33 mouse cellular contexts compared by ENCODE assay signal in the genomic region with DNA sequence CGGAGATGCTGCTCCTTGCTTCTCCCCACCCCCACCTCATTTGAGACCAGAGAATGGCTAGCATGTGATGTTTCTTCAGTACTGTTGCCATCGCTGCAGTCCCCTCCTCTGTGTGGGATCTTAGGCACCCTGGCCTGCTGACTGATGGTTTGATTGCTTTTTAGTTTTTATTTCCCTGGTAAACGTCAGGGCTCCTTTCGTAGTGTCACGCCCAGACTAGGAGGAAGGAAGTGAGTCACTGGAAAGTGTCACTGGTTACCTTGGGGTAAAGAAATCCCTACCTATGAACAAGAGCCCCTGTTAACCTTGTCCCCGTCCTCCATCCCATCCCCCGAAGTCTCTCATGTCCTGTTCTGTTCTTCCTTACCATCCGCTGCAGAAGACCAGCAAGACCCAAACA. TPM values are rescaled to one million over a fixed set of nuclear protein-coding genes. Genes with fewer than 3 reads are reported as not detected.
DNase-seq lines count a peak whose midpoint lies in the region; ATAC-seq lines count a peak whose summit lies in the region.
"Had no signal": no experiment of that assay in that cellular context is flagged by ENCODE, and none has a peak within 500 bp of the region (broad histone marks: within the 10 kb centered on the region; RNA-seq: fewer than 3 reads in every experiment).

No protein-coding gene starts in this region.

- peaks cover 3% of the 10 kb centered on the region; the same call in 1 of the 2 replicates for H3K36me3 ChIP-seq in kidney, embryonic 14.5 days (ENCODE audit: control insufficient read depth, insufficient read depth, low read length)
- H3K36me3 ChIP-seq: embryonic facial prominence, embryonic 12.5 days; hindbrain, embryonic 15.5 days; intestine, embryonic 15.5 days had no signal

- no peaks in the 10 kb centered on the region for H3K9me3 ChIP-seq in kidney, embryonic 14.5 days (ENCODE audit: control insufficient read depth, low read length)
- H3K9me3 ChIP-seq: embryonic facial prominence, embryonic 12.5 days; hindbrain, embryonic 15.5 days; intestine, embryonic 15.5 days had no signal

- peak; percentile 48; the same call in 1 of the 2 replicates for ATAC-seq in kidney, embryonic 14.5 days (ENCODE audit: low FRiP score, low TSS enrichment)
- ATAC-seq in CD4-positive, CD25-positive, alpha-beta regulatory T cell, adult 4 months: peak; percentile 82
- ATAC-seq: forebrain, embryonic 14.5 days; intestine, embryonic 15.5 days; midbrain, embryonic 16.5 days had no signal

- 0 out of 2 replicates have a peak, but pooled peaks cover 5% of the 10 kb centered on the region for H3K4me1 ChIP-seq in kidney, embryonic 14.5 days (ENCODE audit: control insufficient read depth, insufficient read depth, low read length)

- 43% methylated on average over 8 of the region's 8 CpGs for WGBS in kidney, embryonic 14.5 days

- no peak overlapping the region for H3K27ac ChIP-seq in kidney, embryonic 14.5 days (ENCODE audit: low read depth, low read length)
- H3K27ac ChIP-seq: embryonic facial prominence, embryonic 12.5 days; hindbrain, embryonic 15.5 days; intestine, embryonic 15.5 days; layer of hippocampus, adult 2 months; liver, embryonic 14.5 days; stomach, postnatal 0 days had no signal

- no peaks in the 10 kb centered on the region for H3K27me3 ChIP-seq in kidney, embryonic 14.5 days (ENCODE audit: control insufficient read depth, insufficient read depth, low read length)
- H3K27me3 ChIP-seq: embryonic facial prominence, embryonic 12.5 days; hindbrain, embryonic 15.5 days; intestine, embryonic 15.5 days had no signal

- no peak overlapping the region for H3K9ac ChIP-seq in kidney, embryonic 14.5 days (ENCODE audit: low read depth, low read length)
- H3K9ac ChIP-seq: embryonic facial prominence, embryonic 12.5 days; hindbrain, embryonic 15.5 days; intestine, embryonic 15.5 days; liver, embryonic 14.5 days had no signal

- no peak for DNase-seq in kidney, postnatal 10 days
- DNase-seq in induced T-regulatory cell, adult 2 months (ENCODE audit: low read depth): peak; percentile 91
- peak; percentile 24 to 39 for DNase-seq in natural killer cell, adult 2 months (ENCODE audit: low spot score in 2 of 2)
- DNase-seq in cerebellum, adult 11 months: no peak
- no peak for DNase-seq in layer of hippocampus, adult 9-10 months (ENCODE audit: low spot score)
- DNase-seq in adipocyte (ENCODE audit: low spot score): no peak
- DNase-seq: adrenal gland, adult 8-10 months; cerebellum, adult 9-10 months; cerebellum, postnatal 36 days; gastrocnemius, postnatal 25 days; heart, adult 18-20 months; heart, postnatal 4 days; kidney, adult 2 months; kidney, postnatal 25 days; left cerebral cortex, postnatal 4 days; liver; lung, adult 2 months; lung, postnatal 10 days; right cerebral cortex, postnatal 25 days; thymus, adult 18-20 months; thymus, postnatal 25 days had no signal

- H3K4me2 ChIP-seq in kidney, embryonic 14.5 days (replicated peaks; ENCODE audit: low read depth, low read length): no peak overlapping the region
- H3K4me2 ChIP-seq: embryonic facial prominence, embryonic 12.5 days; heart, embryonic 11.5 days; hindbrain, embryonic 15.5 days; intestine, embryonic 15.5 days had no signal

- no peak overlapping the region for H3K4me3 ChIP-seq in kidney, embryonic 14.5 days (ENCODE audit: low read length)
- H3K4me3 ChIP-seq: embryonic facial prominence, embryonic 12.5 days; hindbrain, embryonic 15.5 days; intestine, embryonic 15.5 days; layer of hippocampus, adult 2 months; myocyte had no signal

RNA-seq across cellular contexts. Expression of a gene that starts 10.8 kb away (rescaled TPM):
- polyA plus RNA-seq in kidney, embryonic 14.5 days (2014; fragmentation: Nextera tagmentation; extraction: Ambion mirVana): 14.3 and 16.5 TPM in 2 replicates
- polyA plus RNA-seq in CD4-positive, CD25-positive, alpha-beta regulatory T cell, adult 4 months (2017; shearing (Covaris generic)): 10 to 100 TPM; 75.6 to 87.7 TPM

Comparison
In these comparisons a context has a peak if more than half of its experiments do, and no peak if none do; other contexts are left out.
1. DNase-seq: peak in induced T-regulatory cell, adult 2 months (single experiment) and natural killer cell, adult 2 months (2 of 2); none in kidney, postnatal 10 days (single experiment), cerebellum, adult 11 months (single experiment), layer of hippocampus, adult 9-10 months (single experiment) and adipocyte (single experiment).